Mouse (Mus musculus) limb, embryonic 13.5 days (tissue): ENCODE results near the gene Sbf1. TPM values are rescaled to one million over a fixed set of nuclear protein-coding genes. Genes with fewer than 3 reads are reported as not detected.

Experiments used
- ATAC-seq: fragments of 200-750 bp; cut with Nextera tagmentation; 2 replicates; pipeline ENCODE4 v1.8.0; 2017; ENCODE audit warnings: low read depth, moderate number of reproducible peaks, moderate TSS enrichment; ENCODE audit not compliant: low FRiP score
- H3K27ac ChIP-seq: fragments of 300-500 bp; sonication (generic); 2 replicates; pipeline ENCODE4 v1.5.1; 2015; ENCODE audit warnings: inconsistent platforms, mild to moderate bottlenecking, moderate library complexity
- H3K27me3 ChIP-seq: fragments of 300-500 bp; sonication (generic); 2 replicates; pipeline ENCODE4 v1.6.1; 2015; ENCODE audit warnings: mild to moderate bottlenecking, inconsistent platforms
- H3K36me3 ChIP-seq: fragments of 300-500 bp; sonication (generic); 2 replicates; pipeline ENCODE4 v1.6.1; 2015; ENCODE audit warnings: inconsistent platforms, mild to moderate bottlenecking, moderate library complexity
- H3K4me1 ChIP-seq: fragments of 300-500 bp; sonication (generic); 2 replicates; pipeline ENCODE4 v1.6.1; 2015; ENCODE audit warnings: inconsistent platforms
- H3K4me2 ChIP-seq: fragments of 300-500 bp; sonication (generic); replicated peaks from 2 replicates; pipeline ENCODE4 v1.6.1; 2015; ENCODE audit warnings: inconsistent platforms, mild to moderate bottlenecking, moderate library complexity
- H3K4me3 ChIP-seq: fragments of 300-500 bp; sonication (generic); 2 replicates; pipeline ENCODE4 v1.5.1; 2015; ENCODE audit warnings: moderate library complexity, mild to moderate bottlenecking, inconsistent platforms
- H3K9ac ChIP-seq: fragments of 300-500 bp; sonication (generic); 2 replicates; pipeline ENCODE4 v1.6.1; 2015; ENCODE audit warnings: mild to moderate bottlenecking, inconsistent platforms
- H3K9me3 ChIP-seq: fragments of 300-500 bp; sonication (generic); 2 replicates; pipeline ENCODE4 v1.6.1; 2016; ENCODE audit warnings: inconsistent platforms
- WGBS: fragments of 180-500 bp; shearing (Covaris S2); methylation state at CpG from one replicate; pipeline ENCODE4 v1.1.7; 2015; 5-methylcytosine and 5-hydroxymethylcytosine counted together
- polyA plus RNA-seq: library from polyadenylated mRNA; unstranded; fragments of >200 nt; fragmentation: Nextera tagmentation; extraction: Ambion mirVana; gene quantifications from 2 replicates; pipeline ENCODE4 v1.2.1, GENCODE M21; 2015

Sbf1 gene
- polyA plus RNA-seq, 1 experiment from 2014 or later: 62.8 TPM

- no peak overlapping the region for H3K4me2 ChIP-seq
- H3K36me3 ChIP-seq: peaks cover 100% of the 10 kb centered on the region
- no peaks in the 10 kb centered on the region for H3K4me1 ChIP-seq
- H3K4me3 ChIP-seq: no peak overlapping the region
- no peak for ATAC-seq
- no peak overlapping the region for H3K27ac ChIP-seq
- no peaks in the 10 kb centered on the region for H3K9me3 ChIP-seq
- no peak overlapping the region for H3K9ac ChIP-seq
- no peaks in the 10 kb centered on the region for H3K27me3 ChIP-seq
- 79% methylated on average over 2 of the region's 2 CpGs for WGBS
Observed at GRCm38 (mm10) chr15:89292795-89293194, 22.3 kb downstream of the Sbf1 start.

GRCm38 (mm10) chr15:89291521-89291920, 23.6 kb downstream of the Sbf1 start:
- Histone ChIP-seq H3K9ac (no peak overlapping the region), H3K4me3 (no peak overlapping the region), H3K4me2 (no peak overlapping the region), H3K9me3 (no peaks in the 10 kb centered on the region), H3K27me3 (no peaks in the 10 kb centered on the region), H3K36me3 (peaks cover 99% of the 10 kb centered on the region), H3K4me1 (no peaks in the 10 kb centered on the region), H3K27ac (no peak overlapping the region)
- no peak for ATAC-seq
- 82% methylated on average over 3 of the region's 3 CpGs for WGBS

- peaks cover 99% of the 10 kb centered on the region for H3K36me3 ChIP-seq
- WGBS: 95% methylated on average over 11 of the region's 11 CpGs
- ATAC-seq: no peak
Observed at GRCm38 (mm10) chr15:89289455-89289854, 25.7 kb downstream of the Sbf1 start.

GRCm38 (mm10) chr15:89288227-89288767, 26.8 kb downstream of the Sbf1 start:
- H3K27me3 ChIP-seq: no peaks in the 10 kb centered on the region
- H3K9ac ChIP-seq: no peak overlapping the region
- no peak overlapping the region for H3K4me2 ChIP-seq
- H3K27ac ChIP-seq: no peak overlapping the region
- no peaks in the 10 kb centered on the region for H3K9me3 ChIP-seq
- no peak for ATAC-seq
- H3K4me3 ChIP-seq: no peak overlapping the region
- peaks cover 99% of the 10 kb centered on the region for H3K36me3 ChIP-seq
- 88% methylated on average over 23 of the region's 23 CpGs for WGBS
- no peaks in the 10 kb centered on the region for H3K4me1 ChIP-seq

More at GRCm38 (mm10) chr15:89289455-89289854, 25.7 kb downstream of the Sbf1 start:
- Histone ChIP-seq H3K9me3 (no peaks in the 10 kb centered on the region), H3K4me1 (no peaks in the 10 kb centered on the region), H3K4me2 (no peak overlapping the region), H3K9ac (no peak overlapping the region), H3K27me3 (no peaks in the 10 kb centered on the region), H3K4me3 (no peak overlapping the region), H3K27ac (no peak overlapping the region)

- H3K36me3 ChIP-seq: peaks cover 99% of the 10 kb centered on the region
- ATAC-seq: no peak
- H3K4me3 ChIP-seq: no peak overlapping the region
- WGBS: 88% methylated on average over 5 of the region's 5 CpGs
- no peak overlapping the region for H3K9ac ChIP-seq
- no peak overlapping the region for H3K27ac ChIP-seq
- H3K27me3 ChIP-seq: no peaks in the 10 kb centered on the region
- no peaks in the 10 kb centered on the region for H3K9me3 ChIP-seq
- no peak overlapping the region for H3K4me2 ChIP-seq
- no peaks in the 10 kb centered on the region for H3K4me1 ChIP-seq
Observed at GRCm38 (mm10) chr15:89286582-89286981, 28.5 kb downstream of the Sbf1 start.

- 75% methylated on average over 7 of the region's 7 CpGs for WGBS
- no peak overlapping the region for H3K9ac ChIP-seq
- H3K4me1 ChIP-seq: no peaks in the 10 kb centered on the region
- H3K9me3 ChIP-seq: no peaks in the 10 kb centered on the region
- no peak for ATAC-seq
- H3K36me3 ChIP-seq: peaks cover 99% of the 10 kb centered on the region
- no peak overlapping the region for H3K27ac ChIP-seq
- no peaks in the 10 kb centered on the region for H3K27me3 ChIP-seq
- no peak overlapping the region for H3K4me3 ChIP-seq
- H3K4me2 ChIP-seq: no peak overlapping the region
Observed at GRCm38 (mm10) chr15:89286114-89286513, 29.0 kb downstream of the Sbf1 start.

- no peak for ATAC-seq
- Histone ChIP-seq H3K9me3 (no peaks in the 10 kb centered on the region), H3K9ac (no peak overlapping the region), H3K4me2 (no peak overlapping the region), H3K4me1 (no peaks in the 10 kb centered on the region), H3K4me3 (no peak overlapping the region), H3K27me3 (no peaks in the 10 kb centered on the region), H3K36me3 (peaks cover 99% of the 10 kb centered on the region), H3K27ac (no peak overlapping the region)
- WGBS: 93% methylated on average over 5 of the region's 5 CpGs
Observed at GRCm38 (mm10) chr15:89285478-89285877, 29.6 kb downstream of the Sbf1 start.

- no peaks in the 10 kb centered on the region for H3K27me3 ChIP-seq
- H3K4me3 ChIP-seq: no peak overlapping the region
- H3K36me3 ChIP-seq: peaks cover 99% of the 10 kb centered on the region
- H3K4me1 ChIP-seq: no peaks in the 10 kb centered on the region
- no peaks in the 10 kb centered on the region for H3K9me3 ChIP-seq
- no peak for ATAC-seq
- no peak overlapping the region for H3K27ac ChIP-seq
- no peak overlapping the region for H3K4me2 ChIP-seq
- no peak overlapping the region for H3K9ac ChIP-seq
Observed at GRCm38 (mm10) chr15:89285004-89285403, 30.1 kb downstream of the Sbf1 start.

- Histone ChIP-seq H3K4me1 (no peaks in the 10 kb centered on the region), H3K27ac (no peak overlapping the region; the same call in 1 of the 2 replicates), H3K9me3 (no peaks in the 10 kb centered on the region), H3K9ac (no peak overlapping the region), H3K27me3 (no peaks in the 10 kb centered on the region), H3K36me3 (peaks cover 99% of the 10 kb centered on the region), H3K4me3 (no peak overlapping the region), H3K4me2 (no peak overlapping the region)
- WGBS: 88% methylated on average over 2 of the region's 2 CpGs
- ATAC-seq: no peak
Observed at GRCm38 (mm10) chr15:89284094-89284493, 31.0 kb downstream of the Sbf1 start.

- Histone ChIP-seq H3K9me3 (no peaks in the 10 kb centered on the region), H3K27me3 (no peaks in the 10 kb centered on the region), H3K4me3 (no peak overlapping the region), H3K4me2 (no peak overlapping the region), H3K36me3 (peaks cover 99% of the 10 kb centered on the region), H3K9ac (no peak overlapping the region), H3K4me1 (no peaks in the 10 kb centered on the region), H3K27ac (no peak overlapping the region)
- ATAC-seq: no peak
- WGBS: 80% methylated on average over 6 of the region's 6 CpGs
Observed at GRCm38 (mm10) chr15:89282546-89282945, 32.6 kb downstream of the Sbf1 start.

- Histone ChIP-seq H3K27ac (no peak overlapping the region), H3K4me1 (no peaks in the 10 kb centered on the region), H3K9ac (no peak overlapping the region), H3K36me3 (peaks cover 96% of the 10 kb centered on the region), H3K27me3 (no peaks in the 10 kb centered on the region), H3K4me2 (no peak overlapping the region), H3K4me3 (no peak overlapping the region), H3K9me3 (no peaks in the 10 kb centered on the region)
- 90% methylated on average over 4 of the region's 4 CpGs for WGBS
- ATAC-seq: no peak
Observed at GRCm38 (mm10) chr15:89277366-89277765, 37.7 kb downstream of the Sbf1 start.

- Histone ChIP-seq H3K4me1 (no peaks in the 10 kb centered on the region), H3K36me3 (peaks cover 88% of the 10 kb centered on the region), H3K9me3 (no peaks in the 10 kb centered on the region), H3K4me3 (no peak overlapping the region), H3K9ac (no peak overlapping the region), H3K4me2 (no peak overlapping the region), H3K27me3 (no peaks in the 10 kb centered on the region), H3K27ac (no peak overlapping the region)
- no peak for ATAC-seq
- 84% methylated on average over 3 of the region's 3 CpGs for WGBS
Observed at GRCm38 (mm10) chr15:89275497-89275896, 39.6 kb downstream of the Sbf1 start.

- Histone ChIP-seq H3K36me3 (peaks cover 67% of the 10 kb centered on the region), H3K4me1 (no peaks in the 10 kb centered on the region), H3K4me2 (no peak overlapping the region), H3K27me3 (no peaks in the 10 kb centered on the region), H3K4me3 (no peak overlapping the region), H3K9ac (no peak overlapping the region), H3K27ac (no peak overlapping the region), H3K9me3 (no peaks in the 10 kb centered on the region)
- WGBS: 79% methylated on average over 5 of the region's 5 CpGs
- ATAC-seq: no peak
Observed at GRCm38 (mm10) chr15:89264485-89264884, 50.6 kb downstream of the Sbf1 start.
